Mouse (Mus musculus): ENCODE measurements around the gene Myo1h.

Gene Myo1h

DNA sequence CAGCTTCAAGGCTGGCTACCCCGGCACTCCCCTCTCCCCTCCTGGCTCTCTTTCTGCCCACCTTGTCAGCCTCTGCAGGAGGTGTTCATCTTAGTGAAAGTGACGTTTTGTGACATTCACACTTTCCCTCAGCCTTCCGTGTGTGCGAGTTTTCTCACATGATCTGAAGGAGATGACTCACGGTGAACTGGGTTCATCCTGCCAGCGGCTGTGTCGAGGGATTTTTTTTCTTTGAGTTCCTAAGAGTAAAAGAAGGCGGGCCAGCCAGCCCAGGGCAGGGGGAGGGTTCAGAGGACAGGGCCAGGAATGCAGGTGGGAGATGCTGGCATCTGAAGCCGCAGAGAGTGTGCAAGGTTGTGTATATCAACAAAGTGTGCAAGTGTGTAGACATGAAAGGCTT is 104.2 kb downstream of the Myo1h start:
- no peak for DNase-seq (ENCODE audit: low read depth, low spot score)

DNA sequence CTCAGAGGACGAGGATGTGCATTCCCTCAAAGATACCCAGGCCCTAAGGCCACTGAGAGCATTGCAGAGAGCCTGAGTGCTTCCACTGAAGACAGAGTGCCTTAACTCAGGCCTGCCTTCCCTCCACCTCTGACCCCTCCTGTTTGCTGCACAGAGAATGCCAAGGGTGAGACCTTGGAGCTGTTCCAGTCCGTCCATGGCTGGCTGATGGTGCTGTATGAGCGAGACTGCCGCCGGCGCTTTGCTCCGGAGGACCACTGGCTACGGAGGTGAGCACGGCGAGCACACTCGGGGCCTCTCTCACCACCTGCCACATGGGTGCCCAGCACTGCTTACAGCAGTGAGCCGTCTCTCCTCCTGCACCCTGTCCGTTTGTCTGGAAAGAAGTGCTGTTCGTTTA is 117.6 kb downstream of the Myo1h start:
- DNase-seq (ENCODE audit: low read depth, low spot score) = no peak

DNA sequence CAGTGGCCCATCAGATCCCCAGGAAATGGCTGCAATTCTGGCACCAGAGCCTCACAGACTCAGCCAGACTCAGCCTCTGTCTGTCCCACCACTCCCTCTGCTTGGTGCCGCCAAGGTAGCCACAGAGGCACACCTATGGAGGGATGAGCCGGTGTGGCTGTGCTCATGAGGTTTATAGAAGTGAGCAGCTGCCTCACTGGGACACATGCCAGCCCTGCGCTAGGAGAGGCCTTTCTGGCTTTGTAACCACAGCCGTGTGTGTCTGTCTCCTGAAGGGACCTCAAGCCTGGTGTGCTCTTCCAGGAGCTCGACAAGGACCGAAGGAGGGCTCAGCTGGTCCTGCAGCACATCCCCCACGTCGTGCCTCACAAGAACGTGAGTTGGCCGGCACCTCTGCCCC is 118.3 kb downstream of the Myo1h start:
- no peak for DNase-seq (ENCODE audit: low read depth, low spot score)

DNA sequence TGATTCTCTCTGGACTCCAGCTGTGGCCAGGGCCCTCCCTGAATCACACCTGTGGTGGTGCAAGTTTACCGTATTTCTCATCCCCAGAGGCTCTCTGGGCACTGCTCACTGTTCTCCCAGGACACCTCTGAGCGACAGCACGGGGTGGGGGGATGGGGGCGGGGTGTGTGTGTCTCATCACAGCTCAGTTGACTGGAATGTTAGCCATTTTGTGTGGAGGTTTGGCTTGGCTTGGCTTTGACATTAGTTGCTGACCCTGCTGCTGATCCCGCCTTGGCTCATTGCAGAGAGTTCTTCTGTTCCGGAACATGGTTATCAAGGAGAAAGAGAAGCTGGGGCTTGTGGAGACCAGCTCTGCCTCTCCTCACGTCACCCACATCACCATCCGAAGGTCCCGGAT is 118.8 kb downstream of the Myo1h start:
- DNase-seq (ENCODE audit: low read depth, low spot score) = no peak

DNA sequence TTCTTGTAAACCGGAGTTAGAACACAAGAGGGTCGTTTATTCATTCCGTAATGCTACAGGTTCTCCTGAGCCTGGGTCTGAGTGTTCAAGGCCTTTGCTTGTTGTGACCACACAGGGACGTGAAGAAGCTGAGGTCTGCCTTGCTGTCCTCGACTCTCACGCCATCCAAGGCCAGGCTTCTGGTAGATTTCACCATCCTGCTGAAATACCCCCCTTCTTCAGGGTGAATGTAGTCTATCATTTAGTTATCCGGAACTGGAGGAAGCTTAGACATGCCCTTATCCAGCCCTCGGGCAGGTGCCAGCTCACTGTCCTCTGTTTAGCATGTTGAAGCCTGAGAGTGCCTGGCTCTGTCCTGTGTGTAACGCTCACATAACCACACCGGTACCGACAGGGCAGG is 119.9 kb downstream of the Myo1h start:
- DNase-seq (ENCODE audit: low read depth, low spot score) = no peak

DNA sequence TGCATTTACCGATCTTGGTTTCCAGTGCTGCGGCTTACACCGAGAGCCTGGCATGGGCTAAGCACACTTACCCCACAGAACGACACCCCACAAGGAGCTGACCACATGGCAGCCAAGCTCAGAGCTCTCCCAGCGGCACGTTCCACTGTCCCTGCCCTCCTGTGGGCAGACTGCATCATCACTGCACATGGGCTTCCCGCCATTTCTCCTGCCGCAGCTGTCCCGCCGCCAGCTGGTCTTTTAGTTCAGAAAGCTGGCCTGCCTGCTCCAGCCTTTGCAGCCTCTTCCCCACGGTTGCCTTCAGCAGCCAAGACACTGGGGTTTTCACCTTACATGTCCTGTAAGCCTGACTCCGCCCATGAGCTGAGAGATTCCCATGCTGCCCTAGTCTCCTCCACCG is 121.5 kb downstream of the Myo1h start:
- no peak for DNase-seq (ENCODE audit: low read depth, low spot score)

DNA sequence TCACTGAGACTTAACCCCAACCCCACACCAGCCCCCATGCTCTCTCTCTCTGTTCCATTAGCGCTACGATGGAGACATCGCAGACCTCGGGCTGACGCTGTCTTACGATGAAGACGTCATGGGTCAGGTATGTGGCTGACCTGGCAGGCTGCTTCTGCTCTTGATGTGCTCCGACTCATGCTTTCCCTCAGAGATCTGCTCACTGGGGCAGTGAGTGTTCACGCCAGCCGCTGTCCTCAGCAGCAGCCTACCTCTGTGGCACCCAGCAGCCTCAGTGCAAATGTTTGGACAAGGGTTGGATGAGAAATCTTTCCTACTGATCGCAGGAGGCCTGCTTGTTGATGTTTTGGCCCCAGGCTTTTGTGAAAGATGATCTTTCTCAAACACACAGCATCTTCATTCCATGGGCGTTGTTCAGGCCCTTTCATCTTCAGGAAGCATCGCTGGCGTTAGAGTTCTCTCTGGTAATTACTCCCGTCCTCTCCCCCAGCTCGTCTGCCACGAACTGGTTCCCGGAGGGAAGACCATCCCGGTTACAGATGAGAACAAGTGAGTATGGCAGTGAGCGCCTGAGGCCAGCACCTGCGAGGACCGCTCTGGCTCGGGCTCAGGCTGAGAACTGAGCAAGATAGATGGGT is 123.5 kb downstream of the Myo1h start:
- DNase-seq (ENCODE audit: low read depth, low spot score) = no peak

DNA sequence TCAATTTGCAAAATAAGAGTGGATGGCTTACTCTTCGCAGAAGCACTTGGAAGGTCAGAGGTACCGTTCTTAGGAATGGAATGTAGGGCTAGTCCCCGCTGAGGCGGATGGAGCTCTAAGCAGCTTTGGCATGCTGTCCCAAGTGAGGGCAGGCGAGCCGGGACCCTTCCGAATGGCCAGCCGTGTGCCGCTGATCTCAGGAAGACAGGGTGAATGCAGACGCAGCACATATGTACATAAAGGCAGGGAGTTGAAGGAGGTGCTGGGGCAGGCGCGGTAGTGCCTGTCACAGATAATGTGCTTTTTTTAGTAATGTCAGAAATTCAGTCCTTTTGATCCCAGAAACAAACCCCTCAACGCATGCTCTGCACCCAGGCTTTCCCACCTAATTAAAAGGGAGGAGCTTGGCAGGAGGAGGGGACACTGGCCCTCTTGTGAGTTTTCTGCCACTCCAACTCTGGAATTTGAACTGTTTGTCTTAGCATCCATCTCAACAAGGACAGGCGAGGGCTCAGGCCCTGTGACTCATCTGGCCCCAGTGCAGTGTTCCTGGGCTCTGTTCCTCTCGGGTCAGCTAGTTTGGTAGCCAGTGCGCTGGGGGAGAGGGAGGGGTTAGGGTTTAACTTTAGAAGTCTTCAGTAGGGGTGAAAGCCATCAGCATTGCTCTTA is 124.2 kb downstream of the Myo1h start:
- DNase-seq (ENCODE audit: low read depth, low spot score) = no peak

All from forelimb bud, embryonic 11.5 days (tissue).